Mouse (Mus musculus) stomach, postnatal 0 days (tissue): ENCODE results near the gene Klk11.

ENCODE experiments used
- CTCF ChIP-seq: IDR thresholded peaks from 2 replicates; pipeline ENCODE4 v1.5.1; 2016; ENCODE audit warnings: antibody characterized with exemption, low read depth, mild to moderate bottlenecking, moderate library complexity
- EP300 ChIP-seq: optimal IDR thresholded peaks from 2 replicates; pipeline ENCODE3; 2016; ENCODE audit warnings: antibody characterized with exemption

DNA sequence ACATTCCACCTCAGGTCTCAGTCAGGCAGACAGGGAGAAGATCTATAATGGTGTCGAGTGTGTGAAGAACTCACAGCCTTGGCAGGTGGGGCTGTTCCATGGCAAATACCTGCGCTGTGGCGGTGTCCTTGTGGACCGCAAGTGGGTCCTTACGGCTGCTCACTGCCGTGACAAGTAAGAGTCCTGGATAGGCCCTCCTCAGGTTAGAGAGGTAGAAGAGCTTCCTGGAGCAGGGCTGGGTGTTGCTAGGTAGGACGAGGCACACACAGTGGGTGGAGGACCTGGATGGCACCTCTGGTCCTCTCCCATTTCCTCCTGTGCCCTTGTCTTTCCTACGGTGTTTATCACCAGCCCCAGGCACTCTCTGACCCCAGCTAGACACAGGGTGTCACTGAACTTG is 4.8 kb upstream of the Klk11 start:
- TF ChIP-seq CTCF (no peak), EP300 (no peak)
